Mouse (Mus musculus) limb, embryonic 11.5 days (tissue): ENCODE data around the gene Tmem259. TPM values are rescaled to one million over a fixed set of nuclear protein-coding genes. Genes with fewer than 3 reads are reported as not detected.

Source experiments
- ATAC-seq: fragments of 200-750 bp; cut with Nextera tagmentation; 2 replicates; pipeline ENCODE4 v1.8.0; 2017; ENCODE audit warnings: low read depth; ENCODE audit not compliant: insufficient number of reproducible peaks, low FRiP score, low TSS enrichment
- DNase-seq: peaks from one replicate; pipeline ENCODE4 v3.0.0-alpha.2; 2015; ENCODE audit warnings: low spot score
- H3K27ac ChIP-seq: fragments of 300-500 bp; sonication (generic); replicated peaks from 2 replicates; pipeline ENCODE4 v1.5.1; 2014; ENCODE audit warnings: low read depth, mild to moderate bottlenecking, low read length
- H3K27me3 ChIP-seq: fragments of 300-500 bp; sonication (generic); 2 replicates; pipeline ENCODE4 v1.6.1; 2014; ENCODE audit warnings: mild to moderate bottlenecking, low read length, mixed read lengths; ENCODE audit not compliant: control insufficient read depth, insufficient read depth
- H3K36me3 ChIP-seq: fragments of 300-500 bp; sonication (generic); 2 replicates; pipeline ENCODE4 v1.6.1; 2014; ENCODE audit warnings: mild to moderate bottlenecking, low read length, moderate library complexity, mixed read lengths; ENCODE audit not compliant: control insufficient read depth, insufficient read depth
- H3K4me1 ChIP-seq: fragments of 300-500 bp; sonication (generic); 2 replicates; pipeline ENCODE4 v1.6.1; 2014; ENCODE audit warnings: low read length, mixed read lengths; ENCODE audit not compliant: control insufficient read depth, insufficient read depth
- H3K4me2 ChIP-seq: fragments of 300-500 bp; sonication (generic); 2 replicates; pipeline ENCODE4 v1.6.1; 2014; ENCODE audit warnings: low read depth, mild to moderate bottlenecking, moderate library complexity; ENCODE audit not compliant: severe bottlenecking
- H3K4me3 ChIP-seq: fragments of 300-500 bp; sonication (generic); 2 replicates; pipeline ENCODE4 v1.5.1; 2014; ENCODE audit warnings: low read depth, low read length
- H3K9ac ChIP-seq: fragments of 300-500 bp; sonication (generic); 2 replicates; pipeline ENCODE4 v1.6.1; 2014; ENCODE audit warnings: mild to moderate bottlenecking, low read length
- H3K9me3 ChIP-seq: fragments of 300-500 bp; sonication (generic); 2 replicates; pipeline ENCODE4 v1.6.1; 2016; ENCODE audit warnings: low read length; ENCODE audit not compliant: control insufficient read depth
- WGBS: fragments of 180-500 bp; shearing (Covaris S2); extraction: QIAGEN DNeasy Blood & Tissue Kit; methylation state at CpG from one replicate; pipeline ENCODE4 v1.1.7; 2014; 5-methylcytosine and 5-hydroxymethylcytosine counted together
- polyA plus RNA-seq: library from polyadenylated mRNA; unstranded; fragments of >200 nt; fragmentation: Nextera tagmentation; extraction: Ambion mirVana; gene quantifications from 2 replicates; pipeline ENCODE4 v1.2.1, GENCODE M21; 2014

Tmem259 gene
- polyA plus RNA-seq, 1 experiment from 2014 or later = 15.9 TPM

- Histone ChIP-seq H3K36me3 (peaks cover 11% of the 10 kb centered on the region), H3K4me1 (peaks cover 33% of the 10 kb centered on the region), H3K9me3 (no peaks in the 10 kb centered on the region), H3K27me3 (no peaks in the 10 kb centered on the region), H3K4me2 (peak overlapping the region; percentile 54), H3K9ac (no peak overlapping the region), H3K4me3 (peak overlapping the region; percentile 66), H3K27ac (no peak overlapping the region)
- DNase-seq (no peak), ATAC-seq (no peak)
- WGBS = 80% methylated on average over 5 of the region's 5 CpGs
Observed at GRCm38 (mm10) chr10:79983205-79983604, 925 bp downstream of the Tmem259 start.

GRCm38 (mm10) chr10:79979401-79980155 is 4.6 kb downstream of the Tmem259 start:
- peaks cover 41% of the 10 kb centered on the region for H3K36me3 ChIP-seq
- peaks cover 10% of the 10 kb centered on the region for H3K4me1 ChIP-seq
- no peak overlapping the region for H3K9ac ChIP-seq
- H3K9me3 ChIP-seq = no peaks in the 10 kb centered on the region
- ATAC-seq (no peak), DNase-seq (no peak)
- no peak overlapping the region for H3K27ac ChIP-seq
- WGBS = 95% methylated on average over 22 of the region's 22 CpGs
- no peak overlapping the region for H3K4me3 ChIP-seq
- H3K27me3 ChIP-seq = no peaks in the 10 kb centered on the region
- no peak overlapping the region for H3K4me2 ChIP-seq

GRCm38 (mm10) chr10:79978061-79978460 is 6.1 kb downstream of the Tmem259 start:
- peaks cover 6% of the 10 kb centered on the region for H3K4me1 ChIP-seq
- WGBS = 95% methylated on average over 20 of the region's 21 CpGs
- no peak overlapping the region for H3K9ac ChIP-seq
- H3K4me2 ChIP-seq = no peak overlapping the region
- no peak overlapping the region for H3K4me3 ChIP-seq
- H3K36me3 ChIP-seq = peaks cover 43% of the 10 kb centered on the region
- no peaks in the 10 kb centered on the region for H3K9me3 ChIP-seq
- ATAC-seq = no peak
- no peaks in the 10 kb centered on the region for H3K27me3 ChIP-seq
- no peak for DNase-seq
- H3K27ac ChIP-seq = no peak overlapping the region

- peaks cover 43% of the 10 kb centered on the region for H3K36me3 ChIP-seq
- no peak overlapping the region for H3K4me2 ChIP-seq
- H3K9me3 ChIP-seq = no peaks in the 10 kb centered on the region
- no peak overlapping the region for H3K27ac ChIP-seq
- DNase-seq (no peak), ATAC-seq (no peak)
- no peaks in the 10 kb centered on the region for H3K4me1 ChIP-seq
- H3K9ac ChIP-seq = no peak overlapping the region
- WGBS = 84% methylated on average over 21 of the region's 28 CpGs
- H3K4me3 ChIP-seq = no peak overlapping the region
- no peaks in the 10 kb centered on the region for H3K27me3 ChIP-seq
Observed at GRCm38 (mm10) chr10:79977324-79977723, 6.8 kb downstream of the Tmem259 start.

GRCm38 (mm10) chr10:79976722-79977107 is 7.4 kb downstream of the Tmem259 start:
- Histone ChIP-seq H3K4me2 (no peak overlapping the region), H3K36me3 (peaks cover 43% of the 10 kb centered on the region), H3K4me3 (no peak overlapping the region), H3K27ac (no peak overlapping the region), H3K4me1 (no peaks in the 10 kb centered on the region), H3K9me3 (no peaks in the 10 kb centered on the region), H3K27me3 (no peaks in the 10 kb centered on the region), H3K9ac (no peak overlapping the region)
- ATAC-seq (no peak), DNase-seq (no peak)
- WGBS = 70% methylated on average over 34 of the region's 36 CpGs

- peaks cover 4% of the 10 kb centered on the region; the same call in 1 of the 2 replicates for H3K4me1 ChIP-seq
- 85% methylated on average over 28 of the region's 28 CpGs for WGBS
- DNase-seq (no peak), ATAC-seq (no peak)
- no peak overlapping the region for H3K9ac ChIP-seq
- peaks cover 1% of the 10 kb centered on the region; the same call in 1 of the 2 replicates for H3K27me3 ChIP-seq
- H3K27ac ChIP-seq = no peak overlapping the region
- H3K4me3 ChIP-seq = no peak overlapping the region
- peaks cover 43% of the 10 kb centered on the region for H3K36me3 ChIP-seq
- no peak overlapping the region for H3K4me2 ChIP-seq
- H3K9me3 ChIP-seq = no peaks in the 10 kb centered on the region
Observed at GRCm38 (mm10) chr10:79976071-79976721, 7.9 kb downstream of the Tmem259 start.

GRCm38 (mm10) chr10:79974668-79975067 is 9.5 kb downstream of the Tmem259 start:
- Histone ChIP-seq H3K9ac (no peak overlapping the region), H3K4me1 (peaks cover 13% of the 10 kb centered on the region), H3K4me2 (no peak overlapping the region), H3K27ac (no peak overlapping the region), H3K36me3 (peaks cover 43% of the 10 kb centered on the region), H3K27me3 (peaks cover 9% of the 10 kb centered on the region), H3K9me3 (no peaks in the 10 kb centered on the region), H3K4me3 (no peak overlapping the region)
- 92% methylated on average over 8 of the region's 8 CpGs for WGBS
- ATAC-seq (no peak), DNase-seq (no peak)

- no peak overlapping the region for H3K4me3 ChIP-seq
- H3K27me3 ChIP-seq = peaks cover 9% of the 10 kb centered on the region
- no peak overlapping the region for H3K9ac ChIP-seq
- DNase-seq (no peak), ATAC-seq (no peak)
- no peak overlapping the region for H3K4me2 ChIP-seq
- H3K27ac ChIP-seq = no peak overlapping the region
- peaks cover 40% of the 10 kb centered on the region for H3K36me3 ChIP-seq
- WGBS = 90% methylated on average over 21 of the region's 21 CpGs
- peaks cover 13% of the 10 kb centered on the region for H3K4me1 ChIP-seq
- H3K9me3 ChIP-seq = no peaks in the 10 kb centered on the region
Observed at GRCm38 (mm10) chr10:79974087-79974486, 10.0 kb downstream of the Tmem259 start.
